Mouse (Mus musculus) testis, adult 2 months (tissue): ENCODE data around the gene Palld.

Source experiments
- CTCF ChIP-seq: fragments of 200-500 bp; IDR thresholded peaks from 2 replicates; pipeline ENCODE4 v1.5.1; 2012; ENCODE audit warnings: low read depth, mild to moderate bottlenecking, inconsistent platforms, low read length, moderate library complexity; ENCODE audit not compliant: control insufficient read depth, insufficient read depth, insufficient replicate concordance
- POLR2A ChIP-seq: fragments of 200-500 bp; IDR thresholded peaks from 2 replicates; pipeline ENCODE4 v1.6.1; 2012; ENCODE audit warnings: low read depth, mild to moderate bottlenecking, inconsistent platforms, low read length, moderate library complexity; ENCODE audit not compliant: control insufficient read depth

- TF ChIP-seq POLR2A: no peak
- TF ChIP-seq CTCF: no peak
Measured at GRCm38 (mm10) chr8:61737465-61737864, 165.0 kb downstream of the Palld start.
